In the genomic region with DNA sequence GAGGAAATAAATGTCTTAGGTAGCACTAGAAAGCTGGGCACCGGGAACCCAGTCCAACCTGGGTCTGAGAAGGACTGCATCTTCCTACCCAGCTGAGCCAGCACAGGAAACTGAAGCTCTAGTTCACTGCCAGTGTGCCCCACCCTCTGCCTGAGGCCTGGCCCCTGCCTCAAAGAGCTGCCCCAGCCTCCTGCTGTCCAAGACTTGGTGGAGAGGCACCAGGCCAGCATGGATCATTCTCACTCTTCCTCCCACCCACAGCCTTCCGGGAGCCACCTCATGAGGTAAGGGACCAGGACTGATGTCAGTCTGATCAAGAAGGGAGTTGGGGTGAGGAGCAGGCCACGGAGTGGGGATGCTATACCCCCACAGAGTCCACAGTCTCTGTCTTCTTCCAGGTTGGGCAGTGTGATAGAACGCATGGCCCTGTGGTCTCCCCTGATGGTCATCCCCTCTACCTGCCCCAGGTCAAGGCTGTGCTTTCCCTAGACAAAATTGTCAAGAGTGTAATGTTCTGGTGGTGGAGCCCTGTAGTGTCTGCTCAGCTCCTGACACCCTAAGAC, we compare ENCODE assay signal across 27 mouse cellular contexts. TPM values are rescaled to one million over a fixed set of nuclear protein-coding genes. Genes with fewer than 3 reads are reported as not detected.
A peak's percentile ranks its signal among the peaks of the same experiment; 100 is the strongest.
DNase-seq lines count a peak whose midpoint lies in the region; ATAC-seq and TF ChIP-seq lines count a peak whose summit lies in the region.
"Had no signal": no experiment of that assay in that cellular context is flagged by ENCODE, and none has a peak within 500 bp of the region (broad histone marks: within the 10 kb centered on the region; RNA-seq: fewer than 3 reads in every experiment).

No protein-coding gene starts in this region.

- no peaks in the 10 kb centered on the region for H3K36me3 ChIP-seq in hindbrain, postnatal 0 days (ENCODE audit: insufficient read depth, low read length)
- H3K36me3 ChIP-seq in hindbrain, embryonic 13.5 days: no peaks in the 10 kb centered on the region
- no peaks in the 10 kb centered on the region for H3K36me3 ChIP-seq in lung, embryonic 15.5 days
- peaks cover 25% of the 10 kb centered on the region; the same call in 1 of the 2 replicates for H3K36me3 ChIP-seq in macrophage (ENCODE audit: inconsistent target)
- H3K36me3 ChIP-seq: heart, embryonic 12.5 days; midbrain, embryonic 12.5 days; neural tube, embryonic 13.5 days; stomach, embryonic 15.5 days had no signal

- H3K9ac ChIP-seq in hindbrain, postnatal 0 days (replicated peaks; ENCODE audit: low read length): no peak overlapping the region
- no peak overlapping the region for H3K9ac ChIP-seq in hindbrain, embryonic 13.5 days
- H3K9ac ChIP-seq in lung, embryonic 15.5 days: no peak overlapping the region
- H3K9ac ChIP-seq: heart, embryonic 12.5 days; midbrain, embryonic 12.5 days; neural tube, embryonic 13.5 days; stomach, embryonic 15.5 days had no signal

- H3K4me3 ChIP-seq in hindbrain, postnatal 0 days (ENCODE audit: low read length): no peak overlapping the region
- H3K4me3 ChIP-seq in hindbrain, embryonic 13.5 days: no peak overlapping the region
- H3K4me3 ChIP-seq in lung, embryonic 15.5 days: no peak overlapping the region
- no peak overlapping the region for H3K4me3 ChIP-seq in macrophage (ENCODE audit: inconsistent target)
- H3K4me3 ChIP-seq: heart, embryonic 12.5 days; midbrain, embryonic 12.5 days; neural tube, embryonic 13.5 days; stomach, embryonic 15.5 days had no signal

- no peaks in the 10 kb centered on the region for H3K9me3 ChIP-seq in hindbrain, postnatal 0 days (ENCODE audit: low read length)
- H3K9me3 ChIP-seq in hindbrain, embryonic 13.5 days: no peaks in the 10 kb centered on the region
- H3K9me3 ChIP-seq in lung, embryonic 15.5 days: no peaks in the 10 kb centered on the region
- H3K9me3 ChIP-seq: heart, embryonic 12.5 days; midbrain, embryonic 12.5 days; neural tube, embryonic 13.5 days; stomach, embryonic 15.5 days had no signal

- 86% methylated on average over 4 of the region's 4 CpGs for WGBS in hindbrain, postnatal 0 days
- 85% methylated on average over 4 of the region's 4 CpGs for WGBS in hindbrain, embryonic 13.5 days
- 85% methylated on average over 4 of the region's 4 CpGs for WGBS in lung, embryonic 15.5 days
- WGBS in macrophage (ENCODE audit: missing documents): 79% methylated on average over 4 of the region's 4 CpGs

- H3K79me2 ChIP-seq in macrophage (ENCODE audit: inconsistent target): no peaks in the 10 kb centered on the region

- no peaks in the 10 kb centered on the region for H3K27me3 ChIP-seq in hindbrain, postnatal 0 days (ENCODE audit: insufficient read depth, low read length)
- 0 out of 2 replicates have a peak, but pooled peaks cover 5% of the 10 kb centered on the region for H3K27me3 ChIP-seq in hindbrain, embryonic 13.5 days
- H3K27me3 ChIP-seq in lung, embryonic 15.5 days: no peaks in the 10 kb centered on the region
- H3K27me3 ChIP-seq: midbrain, embryonic 12.5 days; neural tube, embryonic 13.5 days; Patski; stomach, embryonic 15.5 days had no signal

- DNase-seq in hindbrain, postnatal 0 days (ENCODE audit: low spot score): no peak
- no peak for DNase-seq in lung, adult 18-20 months
- peak; percentile 67 for DNase-seq in A20 (ENCODE audit: low read depth, low spot score)
- DNase-seq in adrenal gland, postnatal 36 days: no peak
- DNase-seq: cerebellum, adult 11-12 months; cerebellum, postnatal 10 days; gastrocnemius, postnatal 10 days; kidney, adult 18-20 months; kidney, postnatal 14 days; left cerebral cortex, postnatal 4 days; retina, postnatal 1 day; right cerebral cortex, postnatal 25 days; thymus, postnatal 14 days had no signal

- ATAC-seq in hindbrain, postnatal 0 days: peak; percentile 29; the same call in 1 of the 2 replicates
- no peak for ATAC-seq in hindbrain, embryonic 13.5 days (ENCODE audit: low FRiP score)
- 0 out of 2 replicates have a peak, but pooled peaks have one; percentile 42 for ATAC-seq in lung, embryonic 15.5 days (ENCODE audit: borderline replicate concordance, extremely low read depth, low FRiP score, low TSS enrichment)
- ATAC-seq: forebrain, embryonic 14.5 days; Patski had no signal

- no peak for TF ChIP-seq CTCF in hindbrain, postnatal 0 days (IDR thresholded peaks at IDR 0.05; ENCODE audit: low read depth)

- H3K27ac ChIP-seq in hindbrain, postnatal 0 days: no peak overlapping the region
- H3K27ac ChIP-seq in hindbrain, embryonic 13.5 days: no peak overlapping the region
- no peak overlapping the region for H3K27ac ChIP-seq in lung, embryonic 15.5 days
- peak overlapping the region; percentile 62 for H3K27ac ChIP-seq in macrophage
- H3K27ac ChIP-seq: midbrain, embryonic 12.5 days; neural tube, embryonic 13.5 days; stomach, embryonic 15.5 days had no signal

- no peaks in the 10 kb centered on the region for H3K4me1 ChIP-seq in hindbrain, postnatal 0 days (ENCODE audit: insufficient read depth, low read length)
- 0 out of 2 replicates have a peak, but pooled peaks cover 4% of the 10 kb centered on the region for H3K4me1 ChIP-seq in hindbrain, embryonic 13.5 days (replicated peaks)
- peaks cover 5% of the 10 kb centered on the region; the same call in 1 of the 2 replicates for H3K4me1 ChIP-seq in lung, embryonic 15.5 days
- H3K4me1 ChIP-seq: stomach, embryonic 15.5 days had no signal

- no peak overlapping the region for H3K4me2 ChIP-seq in hindbrain, postnatal 0 days (ENCODE audit: low read depth, low read length)
- no peak overlapping the region for H3K4me2 ChIP-seq in hindbrain, embryonic 13.5 days
- H3K4me2 ChIP-seq in lung, embryonic 15.5 days: no peak overlapping the region
- H3K4me2 ChIP-seq: heart, embryonic 12.5 days; midbrain, embryonic 12.5 days; neural tube, embryonic 13.5 days; stomach, embryonic 15.5 days had no signal

RNA-seq across cellular contexts. Expression of gene Cgas, which starts 14.1 kb away (rescaled TPM):
- total RNA-seq in hindbrain, postnatal 0 days (2014; rRNA removed): 0.61 and 0.63 TPM in 2 replicates
- polyA plus RNA-seq in hindbrain, postnatal 0 days (2015; fragmentation: Nextera tagmentation; extraction: Ambion mirVana): 0.71 and 0.88 TPM in 2 replicates
- 0.71 and 0.74 TPM in 2 replicates for polyA plus RNA-seq in hindbrain, embryonic 13.5 days (2015; fragmentation: Nextera tagmentation; extraction: Ambion mirVana)
- 2.6 and 3.0 TPM in 2 replicates for polyA plus RNA-seq in lung, embryonic 15.5 days (2015; fragmentation: Nextera tagmentation; extraction: Ambion mirVana)
- 10 to 100 TPM in 25 of 26 experiments, 1 to 10 TPM in 1; 9.5 to 88.0 (median 26.2) TPM for total RNA-seq in macrophage (2018; cell fraction: chromatin; rRNA removed)
- total RNA-seq in macrophage (2018; cell fraction: cytosol; rRNA removed): 10 to 100 TPM in 7 of 26 experiments, 1 to 10 TPM in 19; 4.8 to 17.4 (median 9.1) TPM
- 10 to 100 TPM; 13.8 to 74.0 (median 27.1) TPM for total RNA-seq in macrophage (2018; cell fraction: nucleus; rRNA removed)
- polyA plus RNA-seq in macrophage (2018): 7.4 to 14.0 TPM (median 7.6 TPM) in 3 replicates
- 1 to 10 TPM in 1 of 2 experiments, under 1 TPM in 1; 0.69 to 1.4 TPM for total RNA-seq in adrenal gland, postnatal 36 days (2021)

RNA-seq across cellular contexts. Expression of gene Mto1, which starts 19.1 kb away (rescaled TPM):
- 25.7 and 36.3 TPM in 2 replicates for total RNA-seq in hindbrain, postnatal 0 days (2014; rRNA removed)
- polyA plus RNA-seq in hindbrain, postnatal 0 days (2015; fragmentation: Nextera tagmentation; extraction: Ambion mirVana): 20.9 and 22.0 TPM in 2 replicates
- 27.3 and 28.8 TPM in 2 replicates for polyA plus RNA-seq in hindbrain, embryonic 13.5 days (2015; fragmentation: Nextera tagmentation; extraction: Ambion mirVana)
- 21.0 and 24.3 TPM in 2 replicates for polyA plus RNA-seq in lung, embryonic 15.5 days (2015; fragmentation: Nextera tagmentation; extraction: Ambion mirVana)
- 100 to 1,000 TPM in 7 of 26 experiments, 10 to 100 TPM in 19; 34.7 to 125 (median 77.7) TPM for total RNA-seq in macrophage (2018; cell fraction: chromatin; rRNA removed)
- total RNA-seq in macrophage (2018; cell fraction: cytosol; rRNA removed): 10 to 100 TPM in 19 of 26 experiments, 1 to 10 TPM in 7; 7.1 to 16.2 (median 12.1) TPM
- 10 to 100 TPM; 17.7 to 63.0 (median 34.4) TPM for total RNA-seq in macrophage (2018; cell fraction: nucleus; rRNA removed)
- 14.3 to 17.0 TPM (median 16.3 TPM) in 3 replicates for polyA plus RNA-seq in macrophage (2018)
- 10 to 100 TPM; 29.4 to 30.8 TPM for total RNA-seq in adrenal gland, postnatal 36 days (2021)

RNA-seq across cellular contexts. Expression of gene Gm17324, which starts 19.6 kb away (rescaled TPM):
- 2.5 TPM in 1 of 2 replicates, not detected in the other for total RNA-seq in hindbrain, postnatal 0 days (2014; rRNA removed)
- polyA plus RNA-seq in hindbrain, postnatal 0 days (2015; fragmentation: Nextera tagmentation; extraction: Ambion mirVana): 2.3 and 3.4 TPM in 2 replicates
- polyA plus RNA-seq in hindbrain, embryonic 13.5 days (2015; fragmentation: Nextera tagmentation; extraction: Ambion mirVana): 0.99 and 1.3 TPM in 2 replicates
- 0.56 and 0.94 TPM in 2 replicates for polyA plus RNA-seq in lung, embryonic 15.5 days (2015; fragmentation: Nextera tagmentation; extraction: Ambion mirVana)
- under 1 TPM in 1 of 26 experiments, not detected in 25; 0.85 TPM for total RNA-seq in macrophage (2018; cell fraction: chromatin; rRNA removed)
- under 1 TPM in 7 of 26 experiments, not detected in 19; 0.15 to 0.29 (median 0.19) TPM for total RNA-seq in macrophage (2018; cell fraction: cytosol; rRNA removed)
- 1 to 10 TPM in 2 of 26 experiments, under 1 TPM in 2, not detected in 22; 0.75 to 1.2 (median 0.94) TPM for total RNA-seq in macrophage (2018; cell fraction: nucleus; rRNA removed)
- not detected in 3 replicates for polyA plus RNA-seq in macrophage (2018)
- under 1 TPM in 1 of 2 experiments, not detected in 1; 0.30 TPM for total RNA-seq in adrenal gland, postnatal 36 days (2021)
- total RNA-seq: adrenal gland, adult 18-20 months; gastrocnemius, postnatal 10 days; heart, adult 18-20 months; heart, postnatal 10 days had no signal
- polyA plus RNA-seq: Patski had no signal

RNA-seq across cellular contexts. Expression of gene Ddx43, which starts 33.4 kb away (rescaled TPM):
- 0.72 TPM in 1 of 2 replicates, not detected in the other for total RNA-seq in hindbrain, postnatal 0 days (2014; rRNA removed)
- 0.38 and 0.59 TPM in 2 replicates for polyA plus RNA-seq in hindbrain, postnatal 0 days (2015; fragmentation: Nextera tagmentation; extraction: Ambion mirVana)
- polyA plus RNA-seq in hindbrain, embryonic 13.5 days (2015; fragmentation: Nextera tagmentation; extraction: Ambion mirVana): 0.28 and 0.31 TPM in 2 replicates
- 0.16 and 0.17 TPM in 2 replicates for polyA plus RNA-seq in lung, embryonic 15.5 days (2015; fragmentation: Nextera tagmentation; extraction: Ambion mirVana)
- total RNA-seq in macrophage (2018; cell fraction: chromatin; rRNA removed): not detected
- total RNA-seq in macrophage (2018; cell fraction: cytosol; rRNA removed): under 1 TPM in 1 of 26 experiments, not detected in 25; 0.04 TPM
- total RNA-seq in macrophage (2018; cell fraction: nucleus; rRNA removed): under 1 TPM in 1 of 26 experiments, not detected in 25; 0.23 TPM
- polyA plus RNA-seq in macrophage (2018): not detected in 3 replicates
- total RNA-seq in adrenal gland, postnatal 36 days (2021): not detected
- total RNA-seq: adrenal gland, adult 18-20 months; gastrocnemius, postnatal 10 days; heart, adult 18-20 months; heart, postnatal 10 days; layer of hippocampus, adult 18-20 months had no signal

RNA-seq across cellular contexts. Expression of gene Ooep, which starts 50.4 kb away (rescaled TPM):
- total RNA-seq in hindbrain, postnatal 0 days (2014; rRNA removed): 1.7 and 2.9 TPM in 2 replicates
- 4.5 and 4.7 TPM in 2 replicates for polyA plus RNA-seq in hindbrain, postnatal 0 days (2015; fragmentation: Nextera tagmentation; extraction: Ambion mirVana)
- 5.5 and 7.9 TPM in 2 replicates for polyA plus RNA-seq in hindbrain, embryonic 13.5 days (2015; fragmentation: Nextera tagmentation; extraction: Ambion mirVana)
- polyA plus RNA-seq in lung, embryonic 15.5 days (2015; fragmentation: Nextera tagmentation; extraction: Ambion mirVana): 2.9 and 3.0 TPM in 2 replicates
- total RNA-seq in macrophage (2018; cell fraction: chromatin; rRNA removed): not detected
- total RNA-seq in macrophage (2018; cell fraction: cytosol; rRNA removed): not detected
- not detected for total RNA-seq in macrophage (2018; cell fraction: nucleus; rRNA removed)
- polyA plus RNA-seq in macrophage (2018): not detected in 3 replicates
- not detected for total RNA-seq in adrenal gland, postnatal 36 days (2021)
- total RNA-seq: adrenal gland, adult 18-20 months; heart, adult 18-20 months; heart, postnatal 10 days; layer of hippocampus, adult 18-20 months; left cerebral cortex, adult 8-10 months had no signal
- polyA plus RNA-seq: Patski had no signal
